Mouse (Mus musculus) embryonic facial prominence, embryonic 14.5 days (tissue): Measurements from ENCODE around the gene Baiap2l2. TPM values are rescaled to one million over a fixed set of nuclear protein-coding genes. Genes with fewer than 3 reads are reported as not detected.

Experiments used
- ATAC-seq: fragments of 200-750 bp; cut with Nextera tagmentation; 2 replicates; pipeline ENCODE4 v1.8.0; 2017; ENCODE audit warnings: low read depth, moderate number of reproducible peaks, moderate TSS enrichment
- DNase-seq: peaks from one replicate; pipeline ENCODE4 v3.0.0-alpha.2; 2015; ENCODE audit warnings: low spot score
- H3K27ac ChIP-seq: fragments of 300-500 bp; sonication (generic); replicated peaks from 2 replicates; pipeline ENCODE4 v1.5.1; 2014; ENCODE audit warnings: low read depth, mild to moderate bottlenecking, low read length, moderate library complexity
- H3K27me3 ChIP-seq: fragments of 300-500 bp; sonication (generic); replicated peaks from 2 replicates; pipeline ENCODE4 v1.6.1; 2014; ENCODE audit warnings: low read length; ENCODE audit not compliant: control insufficient read depth, insufficient read depth
- H3K36me3 ChIP-seq: fragments of 300-500 bp; sonication (generic); 2 replicates; pipeline ENCODE4 v1.6.1; 2014; ENCODE audit warnings: low read length, mixed read lengths; ENCODE audit not compliant: control insufficient read depth, insufficient read depth
- H3K4me1 ChIP-seq: fragments of 300-500 bp; sonication (generic); 2 replicates; pipeline ENCODE4 v1.6.1; 2014; ENCODE audit warnings: antibody characterized with exemption, low read length; ENCODE audit not compliant: control insufficient read depth, insufficient read depth
- H3K4me2 ChIP-seq: fragments of 300-500 bp; sonication (generic); 2 replicates; pipeline ENCODE4 v1.6.1; 2014; ENCODE audit warnings: low read depth, mild to moderate bottlenecking, low read length, moderate library complexity, mixed read lengths
- H3K4me3 ChIP-seq: fragments of 300-500 bp; sonication (generic); 2 replicates; pipeline ENCODE4 v1.5.1; 2014; ENCODE audit warnings: low read depth, mild to moderate bottlenecking, low read length
- H3K9ac ChIP-seq: fragments of 300-500 bp; sonication (generic); 2 replicates; pipeline ENCODE4 v1.6.1; 2014; ENCODE audit warnings: low read depth, mild to moderate bottlenecking, low read length, moderate library complexity, mixed read lengths
- H3K9me3 ChIP-seq: fragments of 300-500 bp; sonication (generic); 2 replicates; pipeline ENCODE4 v1.6.1; 2016; ENCODE audit warnings: low read length; ENCODE audit not compliant: control insufficient read depth
- WGBS: fragments of 180-500 bp; shearing (Covaris S2); extraction: QIAGEN DNeasy Blood & Tissue Kit; methylation state at CpG from one replicate; pipeline ENCODE4 v1.1.7; 2014; 5-methylcytosine and 5-hydroxymethylcytosine counted together
- polyA plus RNA-seq: library from polyadenylated mRNA; unstranded; fragments of >200 nt; fragmentation: Nextera tagmentation; extraction: Ambion mirVana; gene quantifications from 2 replicates; pipeline ENCODE4 v1.2.1, GENCODE M21; 2014

Baiap2l2 gene
- polyA plus RNA-seq, 1 experiment from 2014 or later: 5.6 TPM

GRCm38 (mm10) chr15:79288387-79288786, 3.0 kb upstream of the Baiap2l2 start:
- no peak overlapping the region for H3K4me3 ChIP-seq
- H3K27me3 ChIP-seq: no peaks in the 10 kb centered on the region
- H3K4me1 ChIP-seq: no peaks in the 10 kb centered on the region
- H3K9me3 ChIP-seq: no peaks in the 10 kb centered on the region
- ATAC-seq (no peak), DNase-seq (no peak)
- H3K4me2 ChIP-seq: no peak overlapping the region
- H3K36me3 ChIP-seq: no peaks in the 10 kb centered on the region
- no peak overlapping the region for H3K27ac ChIP-seq
- WGBS: 84% methylated on average over 3 of the region's 3 CpGs
- no peak overlapping the region for H3K9ac ChIP-seq

GRCm38 (mm10) chr15:79287091-79287490, 1.8 kb upstream of the Baiap2l2 start:
- H3K4me1 ChIP-seq: no peaks in the 10 kb centered on the region
- no peak for ATAC-seq
- no peak for DNase-seq
- no peak overlapping the region for H3K4me2 ChIP-seq
- no peaks in the 10 kb centered on the region for H3K27me3 ChIP-seq
- no peak overlapping the region for H3K27ac ChIP-seq
- no peaks in the 10 kb centered on the region for H3K36me3 ChIP-seq
- H3K9me3 ChIP-seq: no peaks in the 10 kb centered on the region
- WGBS: 96% methylated on average over 7 of the region's 7 CpGs
- H3K4me3 ChIP-seq: no peak overlapping the region
- no peak overlapping the region for H3K9ac ChIP-seq

- Histone ChIP-seq H3K36me3 (no peaks in the 10 kb centered on the region), H3K9ac (no peak overlapping the region), H3K9me3 (no peaks in the 10 kb centered on the region), H3K27me3 (no peaks in the 10 kb centered on the region), H3K4me1 (no peaks in the 10 kb centered on the region), H3K27ac (no peak overlapping the region), H3K4me3 (no peak overlapping the region), H3K4me2 (no peak overlapping the region)
- 87% methylated on average over 7 of the region's 7 CpGs for WGBS
- DNase-seq (no peak), ATAC-seq (no peak)
Observed at GRCm38 (mm10) chr15:79286141-79286540, 804 bp upstream of the Baiap2l2 start.

GRCm38 (mm10) chr15:79283371-79283770, 2.0 kb downstream of the Baiap2l2 start:
- Histone ChIP-seq H3K4me1 (no peaks in the 10 kb centered on the region), H3K27me3 (no peaks in the 10 kb centered on the region), H3K4me2 (no peak overlapping the region), H3K4me3 (no peak overlapping the region), H3K9ac (no peak overlapping the region), H3K36me3 (no peaks in the 10 kb centered on the region), H3K9me3 (no peaks in the 10 kb centered on the region), H3K27ac (no peak overlapping the region)
- ATAC-seq (no peak), DNase-seq (no peak)
- WGBS: 73% methylated on average over 4 of the region's 4 CpGs

- H3K27me3 ChIP-seq: no peaks in the 10 kb centered on the region
- H3K9me3 ChIP-seq: no peaks in the 10 kb centered on the region
- ATAC-seq (no peak), DNase-seq (no peak)
- no peak overlapping the region for H3K9ac ChIP-seq
- WGBS: 72% methylated on average over 5 of the region's 5 CpGs
- no peaks in the 10 kb centered on the region for H3K4me1 ChIP-seq
- no peak overlapping the region for H3K27ac ChIP-seq
- H3K4me2 ChIP-seq: no peak overlapping the region
- H3K4me3 ChIP-seq: no peak overlapping the region
- no peaks in the 10 kb centered on the region for H3K36me3 ChIP-seq
Observed at GRCm38 (mm10) chr15:79282434-79282833, 2.9 kb downstream of the Baiap2l2 start.

GRCm38 (mm10) chr15:79281389-79281788, 3.9 kb downstream of the Baiap2l2 start:
- no peaks in the 10 kb centered on the region for H3K4me1 ChIP-seq
- H3K27ac ChIP-seq: no peak overlapping the region
- no peaks in the 10 kb centered on the region for H3K9me3 ChIP-seq
- 100% methylated on average over 1 of the region's 1 CpGs for WGBS
- peak; percentile 86 for DNase-seq
- no peaks in the 10 kb centered on the region for H3K27me3 ChIP-seq
- H3K36me3 ChIP-seq: no peaks in the 10 kb centered on the region
- H3K4me3 ChIP-seq: no peak overlapping the region
- H3K9ac ChIP-seq: no peak overlapping the region
- ATAC-seq: peak; percentile 56; the same call in 1 of the 2 replicates
- H3K4me2 ChIP-seq: no peak overlapping the region

- H3K27me3 ChIP-seq: no peaks in the 10 kb centered on the region
- no peak for DNase-seq
- 54% methylated on average over 5 of the region's 5 CpGs for WGBS
- H3K4me3 ChIP-seq: no peak overlapping the region
- H3K36me3 ChIP-seq: no peaks in the 10 kb centered on the region
- H3K9me3 ChIP-seq: no peaks in the 10 kb centered on the region
- no peak overlapping the region for H3K4me2 ChIP-seq
- no peak for ATAC-seq
- H3K4me1 ChIP-seq: no peaks in the 10 kb centered on the region
- H3K27ac ChIP-seq: no peak overlapping the region
- H3K9ac ChIP-seq: no peak overlapping the region
Observed at GRCm38 (mm10) chr15:79280850-79281249, 4.5 kb downstream of the Baiap2l2 start.

GRCm38 (mm10) chr15:79280209-79280608, 5.1 kb downstream of the Baiap2l2 start:
- H3K4me1 ChIP-seq: no peaks in the 10 kb centered on the region
- ATAC-seq (no peak), DNase-seq (no peak)
- no peaks in the 10 kb centered on the region for H3K36me3 ChIP-seq
- no peak overlapping the region for H3K27ac ChIP-seq
- H3K9ac ChIP-seq: no peak overlapping the region
- no peaks in the 10 kb centered on the region for H3K9me3 ChIP-seq
- no peak overlapping the region for H3K4me3 ChIP-seq
- WGBS: 23% methylated on average over 6 of the region's 6 CpGs
- H3K4me2 ChIP-seq: no peak overlapping the region
- H3K27me3 ChIP-seq: no peaks in the 10 kb centered on the region

- H3K4me3 ChIP-seq: no peak overlapping the region
- no peak overlapping the region for H3K9ac ChIP-seq
- DNase-seq (peak; percentile 51), ATAC-seq (no peak)
- H3K27me3 ChIP-seq: no peaks in the 10 kb centered on the region
- no peaks in the 10 kb centered on the region for H3K36me3 ChIP-seq
- no peaks in the 10 kb centered on the region for H3K9me3 ChIP-seq
- no peaks in the 10 kb centered on the region for H3K4me1 ChIP-seq
- 42% methylated on average over 10 of the region's 10 CpGs for WGBS
- no peak overlapping the region for H3K27ac ChIP-seq
- no peak overlapping the region for H3K4me2 ChIP-seq
Observed at GRCm38 (mm10) chr15:79277728-79278127, 7.6 kb downstream of the Baiap2l2 start.
